8 mouse cellular contexts compared by ENCODE assay signal in the genomic region with DNA sequence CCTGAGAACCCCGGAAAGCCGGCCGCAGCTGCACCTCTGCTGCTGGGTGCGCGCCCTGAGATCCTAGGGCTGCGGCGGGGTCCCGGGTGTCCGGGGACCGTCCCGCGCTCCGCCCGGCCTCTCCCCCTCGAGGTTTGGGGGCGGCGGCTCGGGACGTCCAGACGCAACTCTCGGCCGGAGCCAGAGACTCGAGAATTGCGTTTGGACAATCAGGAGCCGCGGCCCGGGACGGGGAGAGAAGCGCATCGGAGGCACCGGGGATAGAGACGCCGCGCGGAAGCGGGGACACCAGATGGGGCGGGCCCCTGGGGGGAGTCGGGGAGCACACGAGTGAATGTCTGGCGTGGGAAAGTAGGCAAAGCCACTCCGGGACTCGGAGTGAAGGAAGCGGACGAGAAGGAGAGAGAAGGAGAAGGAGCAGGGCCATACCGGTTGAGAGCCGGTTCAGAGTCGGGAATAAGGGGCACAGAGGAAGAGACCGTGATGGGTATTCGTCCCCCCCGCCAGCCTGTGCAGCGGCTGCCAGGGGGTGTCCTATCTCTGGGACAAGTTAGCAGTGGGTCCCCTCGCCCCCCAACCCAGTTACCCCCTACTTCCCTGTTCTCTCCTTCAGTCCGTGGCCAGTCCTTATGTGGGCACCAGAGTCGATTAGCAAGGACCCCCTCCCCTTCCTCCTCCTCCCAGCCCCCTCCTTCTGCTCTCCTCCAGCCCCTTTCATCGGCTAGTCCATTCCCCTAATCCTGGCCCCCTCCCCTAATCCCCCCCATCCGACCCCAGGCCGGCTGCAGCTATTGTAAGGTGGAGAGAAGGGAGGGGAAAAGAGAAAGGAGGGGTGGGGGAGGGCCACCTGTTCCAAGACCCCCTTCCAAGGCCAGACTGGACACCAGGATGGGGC. TPM values are rescaled to one million over a fixed set of nuclear protein-coding genes. Genes with fewer than 3 reads are reported as not detected.
DNase-seq lines count a peak whose midpoint lies in the region; ATAC-seq and TF ChIP-seq lines count a peak whose summit lies in the region.

No protein-coding gene starts in this region.

- no peak for TF ChIP-seq POLR2A in bone marrow, adult 2 months (IDR thresholded peaks at IDR 0.05; ENCODE audit: borderline replicate concordance, control insufficient read depth, low read depth, low read length)

- H3K4me1 ChIP-seq in bone marrow, adult 2 months (ENCODE audit: control insufficient read depth, insufficient read depth, low read length), result peaks cover 10% of the 10 kb centered on the region
- H3K4me1 ChIP-seq in forebrain, embryonic 13.5 days, result peaks cover 68% of the 10 kb centered on the region
- H3K4me1 ChIP-seq in limb, embryonic 15.5 days, result peaks cover 66% of the 10 kb centered on the region

- peak overlapping the region; percentile 99 for H3K27ac ChIP-seq in layer of hippocampus, adult 2 months
- peak overlapping the region; percentile 72 for H3K27ac ChIP-seq in bone marrow, adult 2 months (ENCODE audit: control insufficient read depth, insufficient read depth, low read depth, low read length, poor library complexity)
- H3K27ac ChIP-seq in forebrain, embryonic 13.5 days, result peak overlapping the region; percentile 96
- H3K27ac ChIP-seq in limb, embryonic 15.5 days, result peak overlapping the region; percentile 95

- peak overlapping the region; percentile 96 for H3K9ac ChIP-seq in forebrain, embryonic 13.5 days
- H3K9ac ChIP-seq in limb, embryonic 15.5 days, result peak overlapping the region; percentile 90

- no peak for TF ChIP-seq CTCF in layer of hippocampus, adult 2 months (conservative IDR thresholded peaks at IDR 0.05)
- TF ChIP-seq CTCF in bone marrow, adult 2 months (IDR thresholded peaks at IDR 0.05; ENCODE audit: control insufficient read depth, insufficient read depth, low read length), result no peak

- peak; percentile 3; the same call in 1 of the 2 replicates for ATAC-seq in forebrain, embryonic 13.5 days
- 0 out of 2 replicates have a peak, but pooled peaks have one; percentile 0 for ATAC-seq in limb, embryonic 15.5 days (ENCODE audit: insufficient number of reproducible peaks, low FRiP score, low TSS enrichment, low read depth)

- WGBS in bone marrow, adult 2 months, result 3% methylated on average over 57 of the region's 57 CpGs
- under 1% methylated on average over 52 of the region's 57 CpGs for WGBS in forebrain, embryonic 13.5 days
- WGBS in limb, embryonic 15.5 days, result 1% methylated on average over 57 of the region's 57 CpGs

- H3K27me3 ChIP-seq in forebrain, embryonic 13.5 days, result no peaks in the 10 kb centered on the region
- no peaks in the 10 kb centered on the region for H3K27me3 ChIP-seq in limb, embryonic 15.5 days

- H3K9me3 ChIP-seq in forebrain, embryonic 13.5 days (replicated peaks), result no peaks in the 10 kb centered on the region
- H3K9me3 ChIP-seq in limb, embryonic 15.5 days, result peaks cover 2% of the 10 kb centered on the region; the same call in 1 of the 2 replicates

- no peak for DNase-seq in layer of hippocampus, adult 2 months (ENCODE audit: low spot score in 2 of 2)
- DNase-seq in layer of hippocampus, postnatal 14 days (ENCODE audit: low spot score in 2 of 2), result no peak
- peak; percentile 51 for DNase-seq in retina, embryonic 14.5 days (ENCODE audit: low spot score)
- DNase-seq in spleen, adult 12 weeks (ENCODE audit: low spot score), result no peak
- DNase-seq in left cerebral cortex, adult 9 months (ENCODE audit: low spot score in 2 of 2), result no peak

- H3K36me3 ChIP-seq in forebrain, embryonic 13.5 days (ENCODE audit: poor library complexity, severe bottlenecking), result peaks cover 52% of the 10 kb centered on the region
- peaks cover 48% of the 10 kb centered on the region for H3K36me3 ChIP-seq in limb, embryonic 15.5 days

- H3K4me3 ChIP-seq in layer of hippocampus, adult 2 months, result peak overlapping the region; percentile 99
- H3K4me3 ChIP-seq in bone marrow, adult 2 months (replicated peaks; ENCODE audit: control insufficient read depth, low read depth, low read length), result peak overlapping the region; percentile 84
- peak overlapping the region; percentile 89 for H3K4me3 ChIP-seq in forebrain, embryonic 13.5 days
- peak overlapping the region; percentile 86 for H3K4me3 ChIP-seq in limb, embryonic 15.5 days

- H3K4me2 ChIP-seq in forebrain, embryonic 13.5 days, result peak overlapping the region; percentile 92
- H3K4me2 ChIP-seq in limb, embryonic 15.5 days, result peak overlapping the region; percentile 84

RNA-seq across cellular contexts. Expression of a gene that starts 0.6 kb away (rescaled TPM):
- 10 to 100 TPM; 39.6 to 45.2 TPM for total RNA-seq in layer of hippocampus, adult 2 months (2021)
- 10 to 100 TPM; 32.5 to 37.8 TPM for total RNA-seq in layer of hippocampus, postnatal 14 days (2021)
- polyA plus RNA-seq in bone marrow, adult 2 months (2011; ENCODE audit: insufficient read depth, insufficient read length, low replicate concordance, missing spikeins), result 9.0 and 35.7 TPM in 2 replicates
- polyA plus RNA-seq in forebrain, embryonic 13.5 days (2015; fragmentation: Nextera tagmentation; extraction: Ambion mirVana), result 12.4 and 15.3 TPM in 2 replicates
- polyA plus RNA-seq in limb, embryonic 15.5 days (2015; fragmentation: Nextera tagmentation; extraction: Ambion mirVana), result 18.1 and 18.9 TPM in 2 replicates

RNA-seq across cellular contexts. Expression of a gene that starts 2.8 kb away (rescaled TPM):
- 10 to 100 TPM; 55.6 to 59.5 TPM for total RNA-seq in layer of hippocampus, adult 2 months (2021)
- total RNA-seq in layer of hippocampus, postnatal 14 days (2021), result 10 to 100 TPM; 48.0 to 48.7 TPM
- 120 and 165 TPM in 2 replicates for polyA plus RNA-seq in bone marrow, adult 2 months (2011; ENCODE audit: insufficient read depth, insufficient read length, low replicate concordance, missing spikeins)
- polyA plus RNA-seq in forebrain, embryonic 13.5 days (2015; fragmentation: Nextera tagmentation; extraction: Ambion mirVana), result 76.0 and 88.0 TPM in 2 replicates
- 45.0 and 50.3 TPM in 2 replicates for polyA plus RNA-seq in limb, embryonic 15.5 days (2015; fragmentation: Nextera tagmentation; extraction: Ambion mirVana)

RNA-seq across cellular contexts. Expression of a gene that starts 6.4 kb away (rescaled TPM):
- total RNA-seq in layer of hippocampus, adult 2 months (2021), result 10 to 100 TPM; 97.7 to 98.9 TPM
- 10 to 100 TPM; 91.2 to 97.5 TPM for total RNA-seq in layer of hippocampus, postnatal 14 days (2021)
- 51.4 and 84.6 TPM in 2 replicates for polyA plus RNA-seq in bone marrow, adult 2 months (2011; ENCODE audit: insufficient read depth, insufficient read length, low replicate concordance, missing spikeins)
- 139 and 159 TPM in 2 replicates for polyA plus RNA-seq in forebrain, embryonic 13.5 days (2015; fragmentation: Nextera tagmentation; extraction: Ambion mirVana)
- 258 and 259 TPM in 2 replicates for polyA plus RNA-seq in limb, embryonic 15.5 days (2015; fragmentation: Nextera tagmentation; extraction: Ambion mirVana)

RNA-seq across cellular contexts. Expression of a gene that starts 6.5 kb away (rescaled TPM):
- 10 to 100 TPM; 80.6 to 85.5 TPM for total RNA-seq in layer of hippocampus, adult 2 months (2021)
- total RNA-seq in layer of hippocampus, postnatal 14 days (2021), result 10 to 100 TPM; 70.9 to 72.1 TPM
- polyA plus RNA-seq in bone marrow, adult 2 months (2011; ENCODE audit: insufficient read depth, insufficient read length, low replicate concordance, missing spikeins), result 36.0 and 70.9 TPM in 2 replicates
- polyA plus RNA-seq in forebrain, embryonic 13.5 days (2015; fragmentation: Nextera tagmentation; extraction: Ambion mirVana), result 52.6 and 57.1 TPM in 2 replicates
- 44.4 and 52.5 TPM in 2 replicates for polyA plus RNA-seq in limb, embryonic 15.5 days (2015; fragmentation: Nextera tagmentation; extraction: Ambion mirVana)

RNA-seq across cellular contexts. Expression of a gene that starts 14.1 kb away (rescaled TPM):
- total RNA-seq in layer of hippocampus, adult 2 months (2021), result 10 to 100 TPM; 18.9 to 23.1 TPM
- total RNA-seq in layer of hippocampus, postnatal 14 days (2021), result 10 to 100 TPM; 26.8 to 27.4 TPM
- 10.7 and 12.6 TPM in 2 replicates for polyA plus RNA-seq in bone marrow, adult 2 months (2011; ENCODE audit: insufficient read depth, insufficient read length, low replicate concordance, missing spikeins)
- polyA plus RNA-seq in forebrain, embryonic 13.5 days (2015; fragmentation: Nextera tagmentation; extraction: Ambion mirVana), result 0.80 and 1.3 TPM in 2 replicates
- polyA plus RNA-seq in limb, embryonic 15.5 days (2015; fragmentation: Nextera tagmentation; extraction: Ambion mirVana), result 94.4 and 96.5 TPM in 2 replicates
